Mouse (Mus musculus) CH12.LX (cell line): ENCODE measurements around the gene Cacna2d2. TPM values are rescaled to one million over a fixed set of nuclear protein-coding genes. Genes with fewer than 3 reads are reported as not detected.

ENCODE experiments used
- DNase-seq: peaks from one replicate; pipeline ENCODE4 v3.0.0-alpha.2; 2013; ENCODE audit errors: extremely low read depth
- H3K27ac ChIP-seq: 2 replicates; pipeline ENCODE4 v1.5.1; 2012; ENCODE audit warnings: low read depth, mild to moderate bottlenecking, control low read depth, moderate library complexity; ENCODE audit not compliant: insufficient read depth
- H3K27me3 ChIP-seq: replicated peaks from 2 replicates; pipeline ENCODE3; 2012; ENCODE audit warnings: inconsistent platforms
- H3K36me3 ChIP-seq, 2 experiments: replicated peaks in 1 of 2; 2 replicates each; pipeline versions ENCODE3 to v1.6.1; 2012; ENCODE audit warnings: inconsistent platforms in 1 of 2, low read length in 1 of 2, mild to moderate bottlenecking in 1 of 2, mixed read lengths in 1 of 2, moderate library complexity in 1 of 2; ENCODE audit not compliant: control insufficient read depth in 1 of 2, insufficient read depth in 1 of 2
- H3K4me1 ChIP-seq, 2 experiments: 2 replicates each; pipeline ENCODE4 v1.6.1; 2012; ENCODE audit warnings: inconsistent platforms in 1 of 2, moderate library complexity in 1 of 2; ENCODE audit not compliant: insufficient read depth in 2 of 2, control insufficient read depth in 1 of 2
- H3K4me2 ChIP-seq: 2 replicates; pipeline ENCODE4 v1.6.1; 2012; ENCODE audit warnings: low read depth, mild to moderate bottlenecking, control low read depth; ENCODE audit not compliant: poor library complexity, insufficient read depth, severe bottlenecking
- H3K4me3 ChIP-seq, 3 experiments: fragments of 150-350 bp in 1 of 3; sonication (generic) in 1 of 3; replicated peaks in 1 of 3; 2 replicates each; pipeline versions ENCODE3 to v1.5.1; 2011 to 2012; ENCODE audit warnings: low read depth in 2 of 3, low read length in 2 of 3, mild to moderate bottlenecking in 2 of 3, moderate library complexity in 2 of 3, control low read depth in 1 of 3, improper control_type of control experiment in 1 of 3, inconsistent platforms in 1 of 3, mixed read lengths in 1 of 3; ENCODE audit not compliant: poor library complexity in 1 of 3
- H3K79me2 ChIP-seq: replicated peaks from 2 replicates; pipeline ENCODE4 v1.6.1; 2012; ENCODE audit warnings: mild to moderate bottlenecking, moderate library complexity; ENCODE audit not compliant: control insufficient read depth, poor library complexity, insufficient read depth, severe bottlenecking; ENCODE audit errors: extremely low read depth
- H3K9ac ChIP-seq: 2 replicates; pipeline ENCODE4 v1.6.1; 2012; ENCODE audit warnings: low read depth, mild to moderate bottlenecking, control low read depth, moderate library complexity; ENCODE audit not compliant: insufficient read depth
- H3K9me3 ChIP-seq: replicated peaks from 2 replicates; pipeline ENCODE3; 2012; ENCODE audit warnings: low read length, inconsistent platforms, mixed read lengths
- CHD1 ChIP-seq: IDR thresholded peaks from 2 replicates; pipeline ENCODE4 v1.6.1; 2012; ENCODE audit warnings: low read depth, low read length, improper control_type of control experiment, inconsistent platforms
- CTCF ChIP-seq, 2 experiments: IDR thresholded peaks in 1 of 2; conservative IDR thresholded peaks in 1 of 2; 2 replicates each; pipeline ENCODE4 v1.5.1; 2011 to 2012; ENCODE audit warnings: low read depth in 2 of 2, low read length in 2 of 2, improper control_type of control experiment in 1 of 2, inconsistent platforms in 1 of 2, mild to moderate bottlenecking in 1 of 2, moderate library complexity in 1 of 2
- ELF1 ChIP-seq: IDR thresholded peaks from 2 replicates; pipeline ENCODE4 v1.6.1; 2014; ENCODE audit warnings: low read depth, mild to moderate bottlenecking, inconsistent platforms, low read length, improper control_type of control experiment
- IRF4 ChIP-seq: IDR thresholded peaks from 2 replicates; pipeline ENCODE4 v1.6.1; 2014; ENCODE audit warnings: low read depth, mild to moderate bottlenecking, inconsistent platforms, low read length, improper control_type of control experiment
- JUN ChIP-seq: IDR thresholded peaks from 2 replicates; pipeline ENCODE4 v1.6.1; 2011; ENCODE audit warnings: low read depth, mild to moderate bottlenecking, low read length, improper control_type of control experiment, moderate library complexity; ENCODE audit not compliant: insufficient read depth
- KAT2A ChIP-seq: IDR thresholded peaks from 2 replicates; pipeline ENCODE4 v1.6.1; 2012; ENCODE audit warnings: low read length, improper control_type of control experiment, inconsistent platforms; ENCODE audit not compliant: insufficient replicate concordance
- MAX ChIP-seq: IDR thresholded peaks from 2 replicates; pipeline ENCODE4 v1.6.1; 2011; ENCODE audit warnings: low read length, improper control_type of control experiment
- MEF2A ChIP-seq: IDR thresholded peaks from 2 replicates; pipeline ENCODE4 v1.6.1; 2014; ENCODE audit warnings: low read depth, mild to moderate bottlenecking, inconsistent platforms, low read length, improper control_type of control experiment, borderline replicate concordance
- NELFE ChIP-seq: IDR thresholded peaks from 2 replicates; pipeline ENCODE4 v1.6.1; 2011; ENCODE audit warnings: low read depth, low read length, improper control_type of control experiment
- NRF1 ChIP-seq: IDR thresholded peaks from 2 replicates; pipeline ENCODE4 v1.6.1; 2014; ENCODE audit warnings: low read depth, mild to moderate bottlenecking, inconsistent platforms, low read length, improper control_type of control experiment, moderate library complexity
- POLR2AphosphoS2 ChIP-seq: IDR thresholded peaks from 2 replicates; pipeline ENCODE4 v1.6.1; 2011; ENCODE audit warnings: low read depth, low read length, improper control_type of control experiment
- RAD21 ChIP-seq: IDR thresholded peaks from 2 replicates; pipeline ENCODE4 v1.6.1; 2011; ENCODE audit warnings: low read depth, mild to moderate bottlenecking, low read length, improper control_type of control experiment, moderate library complexity
- SIN3A ChIP-seq: IDR thresholded peaks from 2 replicates; pipeline ENCODE4 v1.6.1; 2012; ENCODE audit warnings: low read length, improper control_type of control experiment, inconsistent platforms
- TCF12 ChIP-seq: IDR thresholded peaks from 2 replicates; pipeline ENCODE4 v1.6.1; 2014; ENCODE audit warnings: low read depth, mild to moderate bottlenecking, inconsistent platforms, low read length, improper control_type of control experiment
- UBTF ChIP-seq: IDR thresholded peaks from 2 replicates; pipeline ENCODE4 v1.6.1; 2012; ENCODE audit warnings: low read depth, mild to moderate bottlenecking, inconsistent platforms, low read length, improper control_type of control experiment, moderate library complexity
- ZC3H11A ChIP-seq: IDR thresholded peaks from 2 replicates; pipeline ENCODE4 v1.6.1; 2012; ENCODE audit warnings: low read depth, mild to moderate bottlenecking, inconsistent platforms, low read length, improper control_type of control experiment
- ZKSCAN1 ChIP-seq: IDR thresholded peaks from 2 replicates; pipeline ENCODE4 v1.6.1; 2012; ENCODE audit warnings: low read depth, inconsistent platforms, low read length, improper control_type of control experiment, borderline replicate concordance
- ZMIZ1 ChIP-seq: IDR thresholded peaks from 2 replicates; pipeline ENCODE4 v1.6.1; 2012; ENCODE audit warnings: low read depth, mild to moderate bottlenecking, inconsistent platforms, low read length, improper control_type of control experiment
- dilution Hi-C: fragments of 300-500 bp; cut with MboI; formaldehyde crosslinking; loops from 2 replicates; pipeline ENCODE4 v1.14.3; 2020; ENCODE audit warnings: low sequenced_read_pairs; ENCODE audit not compliant: extremely low pct_unique_long_range_greater_than_20kb, extremely low pct_ligation_motif_present
- in situ Hi-C: fragments of 300-500 bp; cut with MboI; formaldehyde crosslinking; loops from 3 replicates; pipeline ENCODE4 v1.14.3; 2019; ENCODE audit warnings: low sequenced_read_pairs, low pct_ligation_motif_present, low pct_unique_long_range_greater_than_20kb, mixed read lengths
- polyA plus RNA-seq: library from polyadenylated mRNA; unstranded; fragments of >175 nt; gene quantifications from 2 replicates; pipeline ENCODE4 v1.2.1, GENCODE M21; 2012; ENCODE audit warnings: low read depth; ENCODE audit not compliant: insufficient read length
- total RNA-seq, 2 experiments: library from RNA; depleted of rRNA; stranded (reverse); fragments of 300-350 nt in 1 of 2; fragments of >200 nt in 1 of 2; gene quantifications; 2 replicates each; pipeline ENCODE4 v1.2.3; 2012 to 2014

Gene Cacna2d2
- total and polyA plus RNA-seq, 3 experiments, result 0.04 TPM; not detected in 2

DNA sequence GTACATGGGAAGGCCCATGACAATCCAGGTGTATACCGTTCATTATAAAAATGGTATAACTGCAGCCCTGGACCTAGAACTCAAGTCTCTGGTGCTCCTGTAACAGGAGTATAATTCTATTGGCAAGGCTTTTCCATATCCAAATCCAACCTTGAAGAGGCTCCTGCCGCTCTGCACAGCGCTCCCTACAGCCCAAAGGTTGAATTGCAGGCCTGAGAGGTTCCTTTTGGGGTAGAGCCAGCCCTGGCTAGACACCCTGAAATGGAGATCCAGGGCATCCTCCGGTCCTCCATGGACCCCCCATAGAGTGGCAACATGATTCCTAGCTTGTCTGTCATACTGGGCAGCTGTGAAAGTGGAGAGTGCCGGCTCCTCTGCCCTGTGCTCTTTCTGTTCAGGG is 79.6 kb downstream of the Cacna2d2 start:
- no peak for DNase-seq
- dilution Hi-C loops, result no loop called here
- no peaks in the 10 kb centered on the region for H3K9me3 ChIP-seq
- no peaks in the 10 kb centered on the region for H3K79me2 ChIP-seq
- H3K4me2 ChIP-seq, result no peak overlapping the region
- H3K27ac ChIP-seq, result no peak overlapping the region
- peaks cover 92% of the 10 kb centered on the region for H3K27me3 ChIP-seq
- TF ChIP-seq CTCF (conservative IDR thresholded peaks at IDR 0.05 in 1 of 2, IDR thresholded peaks at IDR 0.05 in 1 of 2; ENCODE audit: low read depth in 2 of 2, low read length in 2 of 2), result peak; percentile 27 to 35; a peak in 3 of 4 replicates
- no peak for TF ChIP-seq ELF1
- no peak for TF ChIP-seq CHD1
- TF ChIP-seq ZKSCAN1, result no peak
- no peak overlapping the region for H3K4me3 ChIP-seq
- in situ Hi-C loops, result loop anchor here (25.0 kb wide), 1 partner anchor 542 kb away; no protein-coding TSS in a partner anchor
- no peaks in the 10 kb centered on the region for H3K36me3 ChIP-seq
- no peaks in the 10 kb centered on the region for H3K4me1 ChIP-seq
- no peak overlapping the region for H3K9ac ChIP-seq

GRCm38 (mm10) chr9:107479593-107479992 is 80.2 kb downstream of the Cacna2d2 start:
- H3K9ac ChIP-seq, result no peak overlapping the region
- in situ Hi-C loops (loop anchor here (25.0 kb wide), 1 partner anchor 542 kb away; no protein-coding TSS in a partner anchor), dilution Hi-C loops (no loop called here)
- H3K9me3 ChIP-seq, result no peaks in the 10 kb centered on the region
- DNase-seq, result no peak
- H3K79me2 ChIP-seq, result no peaks in the 10 kb centered on the region
- H3K27ac ChIP-seq, result no peak overlapping the region
- H3K36me3 ChIP-seq, result no peaks in the 10 kb centered on the region
- H3K4me3 ChIP-seq, result no peak overlapping the region
- H3K4me1 ChIP-seq, result no peaks in the 10 kb centered on the region
- H3K27me3 ChIP-seq, result peaks cover 92% of the 10 kb centered on the region
- TF ChIP-seq JUN (no peak), ZKSCAN1 (no peak), MEF2A (no peak), UBTF (no peak), CTCF (conservative IDR thresholded peaks at IDR 0.05 in 1 of 2, IDR thresholded peaks at IDR 0.05 in 1 of 2; ENCODE audit: low read depth in 2 of 2, low read length in 2 of 2) (no peak), MAX (no peak), TCF12 (no peak), RAD21 (no peak), POLR2AphosphoS2 (no peak), ZMIZ1 (no peak), NELFE (no peak), IRF4 (no peak), KAT2A (no peak), SIN3A (no peak), CHD1 (no peak), ZC3H11A (no peak), NRF1 (no peak)
- TF ChIP-seq, all 38 proteins: peak for 0
- H3K4me2 ChIP-seq, result no peak overlapping the region
